Mouse (Mus musculus) ovary, postnatal 36 days (tissue): ENCODE results near the gene Fgfr2.

Experiments
- DNase-seq: peaks from one replicate; pipeline ENCODE4 v3.0.0; 2022; ENCODE audit warnings: low spot score, mixed read lengths

Gene Fgfr2

GRCm38 (mm10) chr7:131019181-131019580 lies 2104.0 kb downstream of the Fgfr2 start:
- no peak for DNase-seq

GRCm38 (mm10) chr7:131011901-131012300 lies 2111.2 kb downstream of the Fgfr2 start:
- no peak for DNase-seq

DNA sequence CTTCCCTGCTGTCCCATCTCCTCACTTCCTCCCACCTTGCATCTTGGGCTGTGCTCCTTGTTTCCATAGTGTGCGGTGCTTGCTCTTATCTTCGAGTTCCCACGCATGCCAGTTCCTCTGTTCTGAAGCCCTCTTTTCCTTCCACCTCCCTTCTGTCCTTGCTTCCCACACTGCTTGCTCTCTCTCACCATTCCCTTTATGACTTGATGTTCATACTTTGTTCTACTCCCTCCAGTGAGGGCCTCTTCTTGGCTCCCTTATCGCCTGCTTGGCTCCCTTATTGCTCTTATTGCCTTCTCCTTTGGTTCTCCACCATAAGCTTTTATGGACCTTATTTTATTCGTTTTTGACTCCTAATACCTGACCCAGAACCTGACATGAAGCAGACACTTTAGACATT lies 2114.0 kb downstream of the Fgfr2 start:
- DNase-seq: no peak

- no peak for DNase-seq
Observed at GRCm38 (mm10) chr7:131007221-131007620, 2115.9 kb downstream of the Fgfr2 start.

GRCm38 (mm10) chr7:131004071-131004470 lies 2119.1 kb downstream of the Fgfr2 start:
- no peak for DNase-seq

DNA sequence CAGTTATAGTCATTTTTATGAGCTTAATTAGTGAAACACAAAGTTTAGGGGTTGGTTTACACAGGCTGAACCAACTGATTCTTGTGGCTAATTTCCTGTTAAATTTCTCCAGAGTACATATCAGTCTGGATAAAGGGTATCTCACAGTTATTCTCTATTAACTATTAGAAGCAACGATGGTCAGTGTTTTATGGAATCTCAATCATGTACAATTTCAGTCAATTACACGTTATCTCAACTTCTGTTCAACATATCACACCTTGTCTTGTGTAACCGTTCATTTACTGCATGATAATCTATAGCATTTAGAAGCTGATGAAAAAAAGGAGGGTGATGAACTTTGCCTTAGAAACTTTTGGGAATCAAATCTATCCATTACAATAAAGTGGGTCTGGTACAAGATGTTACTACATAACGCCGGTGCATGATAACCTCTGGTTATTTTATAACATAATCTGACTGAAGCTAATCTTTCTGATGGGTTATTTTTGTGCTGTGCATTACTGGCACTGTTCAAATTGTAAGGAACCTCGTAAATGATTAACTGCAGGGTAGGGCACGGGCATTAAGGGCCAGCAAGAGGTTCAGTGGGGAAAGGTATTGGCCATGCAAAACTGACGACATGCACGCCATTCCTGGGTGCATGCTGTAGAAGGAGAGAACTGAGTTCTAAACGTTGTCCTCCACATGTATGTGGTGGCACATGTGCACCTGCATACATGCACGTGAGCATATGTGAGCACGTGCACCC lies 2121.0 kb downstream of the Fgfr2 start:
- DNase-seq: no peak

DNA sequence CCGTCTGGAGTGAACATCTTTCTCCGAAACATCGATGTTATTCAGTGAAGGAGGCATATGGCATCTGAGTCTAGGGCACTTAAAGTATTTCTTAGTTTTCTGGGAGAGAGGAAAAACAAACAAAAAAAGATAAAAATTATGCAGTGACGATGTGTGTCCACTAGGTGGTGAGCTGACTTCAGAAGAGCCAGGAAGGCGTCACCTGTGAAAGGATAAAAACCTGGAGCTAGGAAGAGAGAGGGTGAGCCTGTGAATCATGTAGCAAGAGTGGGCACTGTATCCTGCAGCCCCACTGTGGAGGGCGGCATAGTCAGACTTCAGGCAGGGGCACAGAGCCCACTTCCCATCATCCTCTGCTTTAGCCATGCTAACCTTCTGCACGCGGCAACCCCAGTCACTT lies 2129.2 kb downstream of the Fgfr2 start:
- DNase-seq: no peak

GRCm38 (mm10) chr7:130991174-130991789 lies 2131.9 kb downstream of the Fgfr2 start:
- no peak for DNase-seq

DNA sequence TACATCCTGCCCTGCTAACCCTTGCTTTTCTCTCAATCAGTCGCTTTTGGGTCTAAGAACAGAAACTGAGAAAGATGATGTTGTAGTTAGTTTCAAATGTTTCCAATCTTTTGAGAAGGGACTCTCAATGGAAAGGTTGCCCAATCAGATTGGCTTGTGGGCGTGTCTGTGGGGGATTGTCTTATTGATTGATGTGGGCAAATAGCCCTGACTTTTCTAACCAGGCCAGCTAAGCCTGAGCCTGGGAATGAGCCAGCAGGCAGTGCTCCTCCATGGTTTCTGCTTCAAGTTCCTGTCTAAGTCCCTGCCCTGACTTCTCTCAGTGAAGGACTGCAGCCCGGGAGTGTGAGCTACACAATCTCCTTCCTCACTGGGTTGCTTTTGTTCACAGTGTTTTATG lies 2133.8 kb downstream of the Fgfr2 start:
- no peak for DNase-seq

- DNase-seq: no peak
Observed at GRCm38 (mm10) chr7:130988146-130988545, 2135.0 kb downstream of the Fgfr2 start.

GRCm38 (mm10) chr7:130985716-130986115 lies 2137.4 kb downstream of the Fgfr2 start:
- DNase-seq: no peak

- DNase-seq: no peak
Observed at GRCm38 (mm10) chr7:130985193-130985592, 2138.0 kb downstream of the Fgfr2 start.

DNA sequence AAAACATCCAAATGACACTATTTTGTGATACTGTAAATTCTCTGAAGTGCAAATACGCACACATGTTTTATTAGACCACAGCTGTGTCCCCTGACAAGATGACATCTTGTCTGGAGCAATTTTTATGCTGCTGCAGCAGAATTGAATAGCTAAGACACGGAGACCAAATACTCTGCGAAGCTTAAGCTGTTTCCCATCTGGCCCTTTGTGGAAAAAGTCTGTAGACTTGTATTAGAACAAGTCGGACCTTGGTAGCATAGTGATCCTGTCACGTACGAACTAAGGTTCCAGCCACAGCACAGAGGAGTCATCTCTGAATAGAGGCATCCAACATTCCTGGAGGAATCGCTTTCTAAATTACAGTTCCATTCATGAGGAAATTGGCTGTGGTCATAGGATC lies 2138.9 kb downstream of the Fgfr2 start:
- DNase-seq: no peak

- DNase-seq: no peak
Observed at GRCm38 (mm10) chr7:130982881-130983280, 2140.3 kb downstream of the Fgfr2 start.

DNA sequence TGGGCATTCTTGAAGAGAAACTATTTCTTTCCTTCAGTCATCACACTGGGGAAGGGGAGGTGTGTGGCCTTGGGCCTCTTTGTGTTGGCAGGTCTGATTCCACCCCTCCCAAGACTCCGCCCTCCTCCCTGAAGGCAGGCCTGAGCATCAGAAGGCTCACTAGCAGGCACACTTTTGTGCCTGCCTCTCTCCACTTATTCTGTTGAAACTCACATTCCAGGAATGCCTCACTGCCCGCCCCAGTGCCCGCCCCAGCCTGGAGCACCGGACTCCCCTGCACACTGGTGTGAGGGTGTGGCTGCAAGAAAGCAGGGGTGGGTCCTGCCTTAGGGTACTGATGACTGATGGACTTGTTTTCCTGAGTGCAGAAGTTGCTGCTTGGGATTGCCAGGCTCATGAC lies 2140.8 kb downstream of the Fgfr2 start:
- no peak for DNase-seq

- no peak for DNase-seq
Observed at GRCm38 (mm10) chr7:130980130-130980529, 2143.0 kb downstream of the Fgfr2 start.

GRCm38 (mm10) chr7:130978545-130978944 lies 2144.6 kb downstream of the Fgfr2 start:
- DNase-seq: no peak

- DNase-seq: peak; percentile 70
Observed at GRCm38 (mm10) chr7:130977794-130978521, 2145.2 kb downstream of the Fgfr2 start.

- DNase-seq: peak; percentile 41
Observed at GRCm38 (mm10) chr7:130976305-130976935, 2146.7 kb downstream of the Fgfr2 start.

- no peak for DNase-seq
Observed at GRCm38 (mm10) chr7:130972767-130973166, 2150.4 kb downstream of the Fgfr2 start.

GRCm38 (mm10) chr7:130969507-130969906 lies 2153.6 kb downstream of the Fgfr2 start:
- no peak for DNase-seq

- no peak for DNase-seq
Observed at GRCm38 (mm10) chr7:130969076-130969475, 2154.1 kb downstream of the Fgfr2 start.

DNA sequence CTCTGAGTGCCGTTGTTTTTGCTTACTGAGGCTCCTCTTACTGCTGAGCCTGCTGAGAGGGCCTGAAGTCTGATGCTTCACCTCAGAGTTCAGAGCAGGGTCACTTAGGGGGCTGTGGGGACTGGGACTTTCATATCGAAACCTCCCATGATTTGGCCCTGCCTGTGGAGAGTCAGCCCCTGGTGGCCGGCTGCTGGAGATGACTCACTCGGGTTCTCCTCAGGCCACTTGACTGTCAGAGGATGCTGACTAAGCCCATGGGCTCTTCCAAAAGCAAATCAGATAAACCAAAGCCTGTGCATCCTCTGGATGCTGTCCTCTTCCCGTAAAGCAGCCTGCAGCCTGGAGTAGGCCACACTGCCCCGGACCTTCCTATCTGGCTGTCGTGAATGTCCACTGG lies 2154.6 kb downstream of the Fgfr2 start:
- no peak for DNase-seq
